Comparison of ENCODE assay signal across 9 mouse cellular contexts in the genomic region with DNA sequence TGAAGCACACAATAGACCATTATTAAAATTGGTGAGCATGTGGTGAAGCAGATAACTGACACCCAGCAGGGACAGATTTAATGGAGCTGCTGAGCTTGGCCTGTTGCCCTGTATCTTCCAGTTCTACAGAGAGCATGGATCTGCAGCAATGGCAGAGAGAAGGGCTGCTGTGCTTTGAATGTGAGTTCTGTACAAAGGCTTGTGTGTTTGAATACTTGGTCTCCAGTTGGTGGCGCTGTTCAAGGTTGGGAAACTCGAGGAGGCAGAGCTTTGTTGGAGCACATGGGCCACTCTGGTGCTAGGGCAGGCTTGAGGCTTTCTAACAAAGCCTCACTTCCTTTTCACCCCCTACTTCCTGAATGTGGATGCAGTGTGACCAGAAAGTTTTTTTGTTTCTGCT.
DNase-seq lines count a peak whose midpoint lies in the region; ATAC-seq lines count a peak whose summit lies in the region.
"Had no signal": no experiment of that assay in that cellular context is flagged by ENCODE, and none has a peak within 500 bp of the region (broad histone marks: within the 10 kb centered on the region; RNA-seq: fewer than 3 reads in every experiment).

No protein-coding gene starts in this region.

- no peaks in the 10 kb centered on the region for H3K36me3 ChIP-seq in embryonic facial prominence, embryonic 14.5 days (ENCODE audit: control insufficient read depth, insufficient read depth, low read length)
- H3K36me3 ChIP-seq in intestine, embryonic 16.5 days (ENCODE audit: control insufficient read depth, insufficient read depth, low read length): no peaks in the 10 kb centered on the region

- peak; percentile 36 for DNase-seq in right cerebral cortex, postnatal 4 days
- no peak for DNase-seq in right cerebral cortex, adult 2 months (ENCODE audit: low spot score in 2 of 2)
- peak; percentile 31 for DNase-seq in embryonic facial prominence, embryonic 14.5 days (ENCODE audit: low spot score)
- peak; percentile 62 to 87 for DNase-seq in layer of hippocampus, postnatal 14 days (ENCODE audit: low spot score in 2 of 2)
- peak; percentile 17 for DNase-seq in thymus, postnatal 14 days
- no peak for DNase-seq in gastrocnemius, postnatal 10 days
- DNase-seq in T-cell, adult 2 months (ENCODE audit: low spot score): no peak

- no peak overlapping the region for H3K9ac ChIP-seq in embryonic facial prominence, embryonic 14.5 days (ENCODE audit: low read depth, low read length)
- no peak overlapping the region for H3K9ac ChIP-seq in intestine, embryonic 16.5 days (ENCODE audit: low read depth, low read length)

- H3K27ac ChIP-seq in embryonic facial prominence, embryonic 14.5 days (replicated peaks; ENCODE audit: low read depth, low read length): no peak overlapping the region
- H3K27ac ChIP-seq in intestine, embryonic 16.5 days (ENCODE audit: low read length): no peak overlapping the region

- WGBS in embryonic facial prominence, embryonic 14.5 days: 15% methylated on average over 2 of the region's 2 CpGs
- WGBS in intestine, embryonic 16.5 days: 17% methylated on average over 2 of the region's 2 CpGs

- H3K4me1 ChIP-seq in embryonic facial prominence, embryonic 14.5 days (ENCODE audit: control insufficient read depth, insufficient read depth, low read length): no peaks in the 10 kb centered on the region
- no peaks in the 10 kb centered on the region for H3K4me1 ChIP-seq in intestine, embryonic 16.5 days (ENCODE audit: control insufficient read depth, insufficient read depth, low read length)

- no peaks in the 10 kb centered on the region for H3K9me3 ChIP-seq in embryonic facial prominence, embryonic 14.5 days (ENCODE audit: control insufficient read depth, low read length)
- H3K9me3 ChIP-seq in intestine, embryonic 16.5 days (ENCODE audit: control insufficient read depth, low read length): no peaks in the 10 kb centered on the region

- no peaks in the 10 kb centered on the region for H3K27me3 ChIP-seq in embryonic facial prominence, embryonic 14.5 days (replicated peaks; ENCODE audit: control insufficient read depth, insufficient read depth, low read length)
- no peaks in the 10 kb centered on the region for H3K27me3 ChIP-seq in intestine, embryonic 16.5 days (replicated peaks; ENCODE audit: control insufficient read depth, insufficient read depth, low read length)
- H3K27me3 ChIP-seq: Patski had no signal

- ATAC-seq in embryonic facial prominence, embryonic 14.5 days (ENCODE audit: low read depth): no peak
- ATAC-seq in intestine, embryonic 16.5 days: no peak
- ATAC-seq: Patski had no signal

- no peak overlapping the region for H3K4me2 ChIP-seq in embryonic facial prominence, embryonic 14.5 days (ENCODE audit: low read depth, low read length)
- H3K4me2 ChIP-seq in intestine, embryonic 16.5 days (ENCODE audit: low read depth, low read length): no peak overlapping the region

- H3K4me3 ChIP-seq in embryonic facial prominence, embryonic 14.5 days (ENCODE audit: low read depth, low read length): no peak overlapping the region
- no peak overlapping the region for H3K4me3 ChIP-seq in intestine, embryonic 16.5 days (ENCODE audit: low read length)

Comparison
In these comparisons a context has a peak if more than half of its experiments do, and no peak if none do; other contexts are left out.
1. DNase-seq: peak in right cerebral cortex, postnatal 4 days (single experiment), embryonic facial prominence, embryonic 14.5 days (single experiment), layer of hippocampus, postnatal 14 days (2 of 2) and thymus, postnatal 14 days (single experiment); none in right cerebral cortex, adult 2 months (0 of 2), gastrocnemius, postnatal 10 days (single experiment) and T-cell, adult 2 months (single experiment).